ENCODE assay signal across 16 mouse cellular contexts in the genomic region with DNA sequence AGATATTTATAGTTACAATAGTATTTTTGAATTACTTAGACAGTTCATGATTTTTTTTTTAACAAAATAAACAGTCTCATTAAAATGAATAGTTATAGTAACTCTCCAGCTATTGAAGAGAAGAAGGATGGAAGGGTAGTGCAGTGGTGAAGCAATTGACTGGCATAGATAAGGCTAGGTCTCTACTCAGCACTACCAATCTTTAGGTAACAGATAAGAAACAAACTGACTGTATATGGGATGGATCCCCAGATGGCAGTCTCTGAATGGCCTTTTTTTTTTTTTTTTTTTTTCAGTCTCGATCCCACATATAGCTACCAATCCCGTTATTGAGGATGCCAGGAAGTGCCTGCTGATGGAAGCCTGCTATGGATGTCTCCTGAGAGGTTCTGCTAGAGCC.
"Had no signal": no experiment of that assay in that cellular context is flagged by ENCODE, and none has a peak within 500 bp of the region (broad histone marks: within the 10 kb centered on the region; RNA-seq: fewer than 3 reads in every experiment).

No protein-coding gene starts in this region.

- H3K9ac ChIP-seq: neural tube, embryonic 13.5 days; neural tube, embryonic 15.5 days; stomach, embryonic 15.5 days had no signal

- H3K4me3 ChIP-seq: neural tube, embryonic 13.5 days; neural tube, embryonic 15.5 days; stomach, embryonic 15.5 days had no signal

- DNase-seq: retina, postnatal 1 day; right cerebral cortex, adult 18-20 months; right cerebral cortex, postnatal 14 days; right cerebral cortex, postnatal 25 days; right cerebral cortex, postnatal 4 days; spleen, adult 18-20 months; thymus, adult 18-20 months; thymus, adult 2 months; thymus, postnatal 14 days; thymus, postnatal 25 days; thymus, postnatal 36 days; thymus, postnatal 4 days had no signal

- H3K4me1 ChIP-seq: neural tube, embryonic 13.5 days; neural tube, embryonic 15.5 days; stomach, embryonic 15.5 days had no signal

- H3K27me3 ChIP-seq: neural tube, embryonic 13.5 days; neural tube, embryonic 15.5 days; stomach, embryonic 15.5 days had no signal

- H3K36me3 ChIP-seq: neural tube, embryonic 13.5 days; neural tube, embryonic 15.5 days; stomach, embryonic 15.5 days had no signal

- H3K27ac ChIP-seq: neural tube, embryonic 13.5 days; neural tube, embryonic 15.5 days; stomach, embryonic 15.5 days; stomach, postnatal 0 days had no signal

- H3K9me3 ChIP-seq: neural tube, embryonic 13.5 days; neural tube, embryonic 15.5 days; stomach, embryonic 15.5 days had no signal
